Mouse (Mus musculus) brain, embryonic 14.5 days (tissue): Measurements from ENCODE around the gene Gm43720.

ENCODE experiments used
- CTCF ChIP-seq: fragments of 200-500 bp; IDR thresholded peaks from 2 replicates; pipeline ENCODE4 v1.5.1; 2012; ENCODE audit warnings: inconsistent platforms, mild to moderate bottlenecking, moderate library complexity, borderline replicate concordance; ENCODE audit not compliant: insufficient read depth, insufficient read length; ENCODE audit errors: extremely low read depth
- POLR2A ChIP-seq: fragments of 200-500 bp; IDR thresholded peaks from 2 replicates; pipeline ENCODE4 v1.6.1; 2012; ENCODE audit warnings: mild to moderate bottlenecking, inconsistent platforms, borderline replicate concordance; ENCODE audit not compliant: poor library complexity, insufficient read depth, insufficient read length, severe bottlenecking; ENCODE audit errors: extremely low read depth

DNA sequence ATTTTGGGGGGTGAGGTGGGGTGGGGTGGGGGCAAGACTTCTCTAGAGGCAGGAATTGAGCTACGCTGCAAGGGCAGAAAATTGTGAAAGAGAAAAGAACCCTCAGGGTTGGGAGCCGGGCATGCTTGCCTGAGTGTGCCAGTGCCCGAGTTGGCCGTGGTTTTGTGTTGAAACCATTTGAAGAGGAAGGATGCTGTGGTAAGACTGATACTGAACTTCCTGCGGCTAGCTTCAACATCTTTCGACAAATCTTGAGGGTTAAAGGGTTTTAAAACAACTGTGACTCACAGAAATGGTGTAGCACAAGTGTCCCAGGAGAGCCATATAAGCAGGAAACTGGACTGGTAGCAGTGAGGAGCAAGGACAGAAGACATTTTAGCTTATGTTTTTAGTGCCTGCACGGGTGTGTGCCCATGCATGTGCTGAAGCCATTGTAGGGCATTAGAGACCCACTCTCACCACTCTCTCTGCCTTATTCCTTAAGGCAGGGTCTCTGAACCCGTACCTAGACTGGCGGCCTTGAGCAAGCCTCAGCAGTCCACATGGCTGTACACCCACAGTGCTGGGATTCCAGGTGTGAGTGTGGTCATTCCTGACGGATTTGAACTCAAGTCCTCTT, 22.7 kb downstream of the Gm43720 start:
- TF ChIP-seq POLR2A (no peak), CTCF (no peak)
